Mouse (Mus musculus) B cell, adult 2 months (primary cell): ENCODE data around the gene BC048562.

ENCODE experiments used
- DNase-seq, 2 experiments: peaks; one replicate each; pipeline ENCODE4 v3.0.0; 2022

BC048562 gene

GRCm38 (mm10) chr9:108481520-108482210, 45.4 kb downstream of the BC048562 start:
- no peak for DNase-seq

DNA sequence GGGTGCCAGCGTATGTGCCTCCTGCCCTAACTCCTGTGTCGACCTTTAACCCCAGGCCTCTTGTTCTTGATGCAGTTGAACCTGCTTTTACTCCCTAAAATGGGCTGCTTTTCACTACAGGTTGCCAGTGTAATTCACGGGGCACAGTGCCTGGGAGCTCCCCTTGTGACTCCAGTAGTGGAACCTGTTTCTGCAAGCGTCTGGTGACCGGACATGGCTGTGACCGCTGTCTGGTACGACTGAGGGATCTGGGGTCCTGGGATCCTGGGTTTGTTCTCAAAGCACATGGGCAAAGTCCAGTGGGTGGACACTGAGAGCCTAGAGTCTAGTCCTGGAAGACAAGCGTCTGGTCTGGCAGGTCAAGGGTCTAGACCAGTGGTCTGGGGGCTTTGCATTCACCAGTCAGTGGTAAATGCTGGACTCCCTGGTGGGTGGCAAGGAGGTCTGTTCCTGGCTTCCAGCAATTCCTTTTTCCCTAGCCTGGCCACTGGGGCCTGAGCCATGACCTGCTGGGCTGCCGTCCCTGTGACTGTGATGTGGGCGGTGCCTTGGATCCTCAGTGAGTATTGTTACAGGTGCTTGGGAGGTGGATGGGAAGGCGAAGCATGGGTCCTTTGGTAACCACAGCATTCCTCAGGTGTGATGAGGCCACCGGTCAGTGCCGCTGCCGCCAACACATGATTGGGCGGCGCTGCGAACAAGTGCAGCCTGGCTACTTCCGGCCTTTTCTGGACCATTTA, 46.9 kb downstream of the BC048562 start:
- no peak for DNase-seq

DNA sequence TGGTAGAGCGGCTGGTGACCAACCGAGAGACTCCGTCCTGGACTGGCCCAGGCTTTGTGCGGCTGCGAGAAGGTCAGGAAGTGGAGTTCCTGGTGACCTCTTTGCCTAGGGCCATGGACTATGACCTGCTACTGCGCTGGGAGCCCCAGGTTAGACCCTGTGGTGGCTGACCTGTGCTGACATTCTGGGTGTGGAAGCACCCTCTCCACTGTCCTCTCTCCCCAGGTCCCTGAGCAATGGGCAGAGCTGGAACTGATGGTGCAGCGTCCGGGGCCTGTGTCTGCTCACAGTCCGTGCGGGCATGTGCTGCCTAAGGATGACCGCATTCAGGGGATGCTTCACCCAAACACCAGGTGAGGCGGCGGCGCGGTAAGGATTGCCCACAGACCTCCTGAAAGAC, 47.7 kb downstream of the BC048562 start:
- DNase-seq: no peak

GRCm38 (mm10) chr9:108485301-108485875, 49.1 kb downstream of the BC048562 start:
- DNase-seq: no peak

GRCm38 (mm10) chr9:108486973-108487530, 50.8 kb downstream of the BC048562 start:
- DNase-seq: no peak

DNA sequence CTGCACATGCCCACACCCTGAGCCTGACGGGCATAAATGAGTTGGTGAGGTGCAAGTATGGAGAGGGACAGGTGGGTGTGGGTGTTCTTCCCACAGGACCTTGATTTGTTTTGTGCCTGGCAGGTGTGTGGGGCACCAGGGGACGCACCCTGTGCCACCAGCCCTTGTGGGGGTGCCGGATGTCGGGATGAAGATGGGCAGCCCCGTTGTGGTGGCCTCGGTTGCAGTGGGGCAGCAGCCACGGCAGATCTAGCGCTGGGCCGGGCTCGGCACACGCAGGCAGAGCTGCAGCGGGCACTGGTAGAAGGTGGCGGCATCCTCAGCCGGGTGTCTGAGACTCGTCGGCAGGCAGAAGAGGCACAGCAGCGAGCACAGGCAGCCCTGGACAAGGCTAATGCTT, 52.1 kb downstream of the BC048562 start:
- no peak for DNase-seq

DNA sequence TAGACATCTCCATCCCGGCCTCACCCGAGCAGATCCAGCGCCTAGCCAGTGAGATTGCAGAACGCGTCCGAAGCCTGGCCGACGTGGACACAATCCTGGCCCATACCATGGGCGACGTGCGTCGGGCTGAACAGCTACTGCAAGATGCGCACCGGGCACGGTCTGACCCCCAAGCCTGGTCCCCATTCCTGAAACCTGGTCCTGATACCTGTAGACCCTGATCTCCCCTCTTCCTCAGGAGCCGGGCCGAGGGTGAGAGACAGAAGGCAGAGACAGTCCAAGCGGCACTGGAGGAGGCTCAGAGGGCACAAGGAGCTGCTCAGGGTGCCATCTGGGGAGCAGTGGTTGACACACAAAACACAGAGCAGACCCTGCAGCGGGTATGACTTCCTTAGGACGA, 52.9 kb downstream of the BC048562 start:
- DNase-seq: no peak

DNA sequence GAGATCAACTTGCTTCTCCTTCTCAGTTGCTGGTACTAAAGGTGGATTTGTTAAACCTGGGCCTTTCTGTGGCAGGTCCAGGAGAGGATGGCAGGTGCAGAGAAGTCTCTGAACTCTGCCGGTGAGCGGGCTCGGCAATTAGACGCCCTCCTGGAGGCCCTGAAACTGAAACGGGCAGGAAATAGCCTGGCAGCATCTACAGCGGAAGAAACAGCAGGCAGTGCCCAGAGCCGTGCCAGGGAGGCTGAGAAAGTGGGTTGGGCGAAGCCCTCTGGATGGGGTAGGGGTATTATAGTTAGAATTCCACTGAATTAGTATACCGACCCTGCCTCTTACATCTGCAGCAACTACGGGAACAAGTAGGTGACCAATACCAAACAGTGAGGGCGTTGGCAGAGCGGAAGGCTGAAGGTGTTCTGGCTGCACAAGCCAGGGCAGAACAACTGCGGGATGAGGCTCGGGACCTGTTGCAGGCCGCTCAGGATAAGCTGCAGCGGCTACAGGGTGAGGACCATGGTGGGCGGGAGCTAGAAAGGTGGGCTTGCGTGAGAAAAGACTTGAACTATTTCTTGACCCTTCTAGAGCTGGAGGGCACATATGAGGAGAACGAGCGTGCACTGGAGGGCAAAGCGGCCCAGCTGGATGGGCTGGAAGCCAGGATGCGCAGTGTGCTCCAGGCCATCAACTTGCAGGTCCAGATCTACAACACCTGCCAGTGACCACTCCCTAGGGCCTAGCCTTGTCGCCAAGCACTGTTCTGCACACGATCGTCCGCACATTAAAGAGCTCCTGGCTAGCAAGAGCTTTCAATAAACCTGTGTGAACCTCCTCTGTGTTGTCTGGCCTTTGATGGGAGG, 53.6 kb downstream of the BC048562 start:
- DNase-seq: no peak

DNA sequence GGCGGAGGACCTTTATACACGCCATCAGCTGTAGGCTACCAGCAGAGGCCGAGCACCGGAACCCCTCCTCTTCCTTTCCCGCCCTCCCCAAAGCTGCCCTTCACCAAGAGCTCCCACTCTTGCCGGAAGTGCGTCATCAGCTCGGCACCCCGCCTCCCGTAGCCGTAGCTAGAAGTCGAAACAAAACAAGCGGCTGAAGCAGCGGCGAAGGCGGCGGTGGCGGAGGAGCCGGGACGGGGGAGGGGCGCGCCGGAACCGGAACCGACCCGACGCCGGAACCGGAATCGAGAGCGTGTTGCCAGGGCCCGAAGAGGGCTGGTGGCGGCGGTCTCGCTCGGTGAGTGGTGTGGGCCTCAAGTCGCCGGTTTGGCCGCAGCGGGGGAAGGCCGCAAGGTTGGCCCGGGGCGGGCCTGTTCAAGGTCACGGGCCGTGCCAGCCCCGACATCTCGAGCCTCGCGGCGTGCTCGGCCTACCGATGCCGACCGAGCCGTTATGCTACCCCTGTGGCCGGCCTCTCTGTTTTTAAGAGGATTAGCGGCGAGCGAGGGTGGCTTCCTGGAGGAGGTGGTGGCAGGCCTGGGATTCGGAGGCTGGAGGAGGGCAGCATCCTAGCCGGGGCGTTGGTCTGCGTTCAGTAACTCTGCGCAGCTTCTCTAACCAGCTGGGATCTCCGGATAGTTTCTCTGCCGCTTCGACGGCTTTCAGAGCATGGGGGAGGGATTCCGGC, 54.4 kb downstream of the BC048562 start, which contains the start of gene Usp19:
Usp19 (plus strand) TSS at position 44 of the 727 bp plus-strand sequence.
- DNase-seq: peak; percentile 95

DNA sequence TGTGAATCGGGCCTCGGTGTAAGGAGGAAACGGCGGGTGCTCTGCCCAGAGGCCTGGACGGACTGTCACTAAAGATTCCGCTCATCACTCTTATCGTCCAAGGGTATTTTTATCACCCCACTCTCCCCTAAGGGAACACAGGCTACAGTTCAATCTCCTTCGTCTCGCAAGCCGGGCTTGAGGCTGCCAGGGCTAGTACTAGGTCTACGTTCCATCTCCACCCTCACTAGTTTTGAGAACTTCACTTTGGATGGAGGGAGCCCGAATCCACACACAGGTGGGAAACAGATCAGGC, 55.0 kb downstream of the BC048562 start:
- no peak for DNase-seq

DNA sequence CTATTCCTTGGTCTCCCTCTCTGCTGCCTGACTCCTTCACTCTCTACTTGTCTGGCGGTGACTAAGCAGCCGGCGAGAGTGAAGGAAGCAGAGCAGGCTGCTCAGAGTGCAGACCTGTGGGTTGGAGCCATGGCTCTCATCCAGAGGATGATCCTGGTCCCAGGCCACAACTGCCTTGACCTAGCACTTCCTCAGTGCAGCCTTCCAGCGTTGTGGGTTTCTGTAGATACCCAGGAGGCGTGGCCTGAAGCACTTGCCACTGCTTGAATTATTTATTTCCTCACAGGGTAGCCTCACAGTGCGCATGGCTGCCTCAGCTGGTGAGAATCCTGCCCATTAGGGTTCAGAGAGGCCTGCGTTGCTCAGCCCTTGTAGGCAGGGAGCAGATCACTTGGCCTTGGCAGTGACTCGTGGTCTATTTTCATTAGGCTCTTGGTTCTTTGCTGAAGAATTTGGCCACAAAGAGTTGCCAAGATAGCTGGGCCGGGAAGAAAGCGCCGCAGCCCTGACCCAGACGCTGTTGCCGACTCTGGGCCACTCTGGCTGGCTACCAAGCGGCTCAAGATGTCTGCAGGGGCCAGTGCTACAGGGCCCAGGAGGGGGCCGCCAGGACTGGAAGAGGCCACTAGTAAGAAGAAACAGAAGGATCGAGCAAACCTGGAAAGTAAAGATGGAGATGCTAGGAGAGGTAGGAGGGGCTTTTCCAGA, 55.9 kb downstream of the BC048562 start:
- DNase-seq: no peak

DNA sequence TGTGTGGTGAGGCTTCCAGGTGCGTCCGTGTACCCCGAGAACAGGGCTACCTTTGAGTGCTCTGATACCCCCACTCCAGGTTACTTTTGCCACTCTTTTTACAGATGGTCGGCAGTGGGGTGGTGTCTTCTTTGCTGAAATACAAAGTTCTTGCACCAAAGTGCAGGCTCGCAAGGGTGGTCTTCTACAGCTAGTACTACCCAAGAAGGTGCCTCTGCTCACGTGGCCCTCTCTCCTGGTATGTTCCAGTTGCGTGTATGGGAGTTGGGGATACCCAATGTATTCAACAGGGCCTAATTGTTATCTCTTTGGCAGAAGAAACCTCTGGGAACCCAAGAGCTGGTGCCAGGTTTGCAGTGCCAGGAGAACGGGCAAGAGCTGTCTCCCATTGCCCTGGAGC, 57.0 kb downstream of the BC048562 start:
- no peak for DNase-seq

GRCm38 (mm10) chr9:108494146-108494825, 58.0 kb downstream of the BC048562 start:
- no peak for DNase-seq

DNA sequence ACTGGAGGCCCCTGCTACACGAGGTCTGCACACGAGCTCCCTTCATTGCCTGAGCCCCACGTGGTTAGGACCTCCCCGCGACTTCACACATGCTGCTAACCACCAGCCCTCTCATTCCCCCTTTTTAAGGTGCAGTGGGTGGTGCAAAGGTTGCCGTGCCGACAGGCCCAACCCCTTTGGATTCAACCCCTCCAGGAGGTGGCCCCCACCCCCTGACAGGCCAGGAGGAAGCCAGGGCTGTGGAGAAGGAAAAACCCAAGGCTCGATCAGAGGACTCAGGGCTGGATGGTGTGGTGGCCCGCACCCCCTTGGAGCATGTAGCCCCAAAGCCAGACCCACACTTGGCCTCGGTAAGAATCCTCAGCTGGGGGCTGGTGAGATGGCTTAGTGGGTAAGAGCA, 58.6 kb downstream of the BC048562 start:
- no peak for DNase-seq
